Mouse (Mus musculus): Measurements from ENCODE around the gene Tsc2.

The Tsc2 gene

GRCm38 (mm10) chr17:24647493-24647892 is 15.1 kb upstream of the Tsc2 start:
- DNase-seq (ENCODE audit: low spot score in 2 of 2), result no peak

GRCm38 (mm10) chr17:24646381-24646780 is 14.0 kb upstream of the Tsc2 start:
- no peak for DNase-seq (ENCODE audit: low spot score in 2 of 2)

- no peak for DNase-seq (ENCODE audit: low spot score in 2 of 2)
Measured at GRCm38 (mm10) chr17:24645916-24646315, 13.5 kb upstream of the Tsc2 start.

- no peak for DNase-seq (ENCODE audit: low spot score in 2 of 2)
Measured at GRCm38 (mm10) chr17:24644875-24645721, 12.7 kb upstream of the Tsc2 start.

- no peak for DNase-seq (ENCODE audit: low spot score in 2 of 2)
Measured at GRCm38 (mm10) chr17:24644030-24644715, 11.7 kb upstream of the Tsc2 start.

GRCm38 (mm10) chr17:24642791-24643343 is 10.4 kb upstream of the Tsc2 start:
- DNase-seq (ENCODE audit: low spot score in 2 of 2), result no peak

GRCm38 (mm10) chr17:24641944-24642343 is 9.5 kb upstream of the Tsc2 start:
- DNase-seq (ENCODE audit: low spot score in 2 of 2), result no peak

- DNase-seq (ENCODE audit: low spot score in 2 of 2), result no peak
Measured at GRCm38 (mm10) chr17:24640581-24640980, 8.2 kb upstream of the Tsc2 start.

- DNase-seq (ENCODE audit: low spot score in 2 of 2), result no peak
Measured at GRCm38 (mm10) chr17:24640119-24640518, 7.7 kb upstream of the Tsc2 start.

- DNase-seq (ENCODE audit: low spot score in 2 of 2), result no peak
Measured at GRCm38 (mm10) chr17:24639571-24639988, 7.2 kb upstream of the Tsc2 start.

- DNase-seq (ENCODE audit: low spot score in 2 of 2), result no peak
Measured at GRCm38 (mm10) chr17:24638840-24639239, 6.4 kb upstream of the Tsc2 start.

GRCm38 (mm10) chr17:24638214-24638613 is 5.8 kb upstream of the Tsc2 start:
- DNase-seq (ENCODE audit: low spot score in 2 of 2), result no peak

GRCm38 (mm10) chr17:24636781-24637481 is 4.5 kb upstream of the Tsc2 start:
- no peak for DNase-seq (ENCODE audit: low spot score in 2 of 2)

- no peak for DNase-seq (ENCODE audit: low spot score in 2 of 2)
Measured at GRCm38 (mm10) chr17:24635694-24636093, 3.3 kb upstream of the Tsc2 start.

- DNase-seq (ENCODE audit: low spot score in 2 of 2), result peak in 1 of 2 experiments; percentile 47
Measured at GRCm38 (mm10) chr17:24635024-24635423, 2.6 kb upstream of the Tsc2 start.

GRCm38 (mm10) chr17:24633831-24634230 is 1.4 kb upstream of the Tsc2 start:
- DNase-seq (ENCODE audit: low spot score in 2 of 2), result no peak

- no peak for DNase-seq (ENCODE audit: low spot score in 2 of 2)
Measured at GRCm38 (mm10) chr17:24632813-24633449, 501 bp upstream of the Tsc2 start.

GRCm38 (mm10) chr17:24630072-24630471 is 2.4 kb downstream of the Tsc2 start:
- peak in 1 of 2 experiments; percentile 49 for DNase-seq (ENCODE audit: low spot score in 2 of 2)

- DNase-seq (ENCODE audit: low spot score in 2 of 2), result peak in 1 of 2 experiments; percentile 81
Measured at GRCm38 (mm10) chr17:24628646-24629045, 3.8 kb downstream of the Tsc2 start.

GRCm38 (mm10) chr17:24625472-24625871 is 7.0 kb downstream of the Tsc2 start:
- no peak for DNase-seq (ENCODE audit: low spot score in 2 of 2)

GRCm38 (mm10) chr17:24617561-24618194 is 14.8 kb downstream of the Tsc2 start:
- no peak for DNase-seq (ENCODE audit: low spot score in 2 of 2)

Data from left cerebral cortex, adult 9 months (tissue).